Mouse (Mus musculus): ENCODE measurements around the gene Hspg2. TPM values are rescaled to one million over a fixed set of nuclear protein-coding genes. Genes with fewer than 3 reads are reported as not detected.
"Not testable (repeated sequence)": the region's sequence is repeated elsewhere in the genome, so short reads cannot be mapped to it uniquely, and the experiment has no call there.

The Hspg2 gene
- 1 to 10 TPM; 5.5 to 6.5 TPM for total RNA-seq (2021)
- long read RNA-seq, experiment 1 = 0 reads
- long read RNA-seq, experiment 2, partial matches to known transcripts = 1 of 2 reads
- long read RNA-seq, experiment 2, other reads (novel, unspliced or antisense) = 1 of 2 reads

GRCm38 (mm10) chr4:137468260-137469080, at the start of gene Hspg2:
Gene Hspg2 (plus strand): TSS chr4:137468769.
- DNase-seq (ENCODE audit: extremely low spot score in 1 of 2, low spot score in 2 of 2) = peak; percentile 78 to 79
- TF ChIP-seq CTCF (IDR thresholded peaks at IDR 0.05) = no peak
- Histone ChIP-seq H3K4me3 (peak within 1 kb of the TSS; percentile 56), H3K27ac (no peak within 1 kb of the TSS)
- intact Hi-C loops (cut with DNase I) = no loop called here

GRCm38 (mm10) chr4:137430502-137430901, 38.1 kb upstream of the Hspg2 start, which contains the start of gene Cela3b:
Gene Cela3b (minus strand): TSS chr4:137430540.
- intact Hi-C loops (cut with DNase I) = no loop called here
- Histone ChIP-seq H3K27ac (no peak within 1 kb of the TSS), H3K4me3 (no peak within 1 kb of the TSS)
- no peak for DNase-seq (ENCODE audit: extremely low spot score in 1 of 2, low spot score in 2 of 2)
- TF ChIP-seq CTCF (IDR thresholded peaks at IDR 0.05) = no peak

GRCm38 (mm10) chr4:137432700-137433550, 35.6 kb upstream of the Hspg2 start:
- H3K27ac ChIP-seq; H3K4me3 ChIP-seq; DNase-seq (ENCODE audit: extremely low spot score in 1 of 2, low spot score in 2 of 2); intact Hi-C loops (cut with DNase I): not testable (repeated sequence)

- no peak overlapping the region for H3K27ac ChIP-seq
- no peak for DNase-seq (ENCODE audit: extremely low spot score in 1 of 2, low spot score in 2 of 2)
- TF ChIP-seq CTCF (IDR thresholded peaks at IDR 0.05) = no peak
- no peak overlapping the region for H3K4me3 ChIP-seq
- intact Hi-C loops (cut with DNase I) = no loop called here
Observed at GRCm38 (mm10) chr4:137436979-137437669, 31.4 kb upstream of the Hspg2 start.

- DNase-seq (ENCODE audit: extremely low spot score in 1 of 2, low spot score in 2 of 2) = no peak
- intact Hi-C loops (cut with DNase I) = no loop called here
- Histone ChIP-seq H3K27ac (no peak overlapping the region), H3K4me3 (no peak overlapping the region)
- TF ChIP-seq CTCF (IDR thresholded peaks at IDR 0.05) = no peak
Observed at GRCm38 (mm10) chr4:137438842-137439241, 29.7 kb upstream of the Hspg2 start.

GRCm38 (mm10) chr4:137441332-137441731, 27.2 kb upstream of the Hspg2 start:
- DNase-seq (ENCODE audit: extremely low spot score in 1 of 2, low spot score in 2 of 2) = no peak
- TF ChIP-seq CTCF (IDR thresholded peaks at IDR 0.05) = no peak; the same call in 1 of the 2 replicates
- intact Hi-C loops (cut with DNase I) = loop anchor here (5.0 kb wide), 2 partner anchors 136 to 151 kb away; partner anchors contain the start of gene Usp48
- Histone ChIP-seq H3K27ac (no peak overlapping the region), H3K4me3 (no peak overlapping the region)

GRCm38 (mm10) chr4:137443625-137444024, 24.9 kb upstream of the Hspg2 start:
- no peak overlapping the region for H3K27ac ChIP-seq
- DNase-seq (ENCODE audit: extremely low spot score in 1 of 2, low spot score in 2 of 2) = peak; percentile 68 to 82
- peak; percentile 90 for TF ChIP-seq CTCF (IDR thresholded peaks at IDR 0.05)
- intact Hi-C loops (cut with DNase I) = loop anchor here (1.0 to 5.0 kb wide), 3 partner anchors 102 to 149 kb away; partner anchors contain the start of gene Usp48
- H3K4me3 ChIP-seq = no peak overlapping the region

- Histone ChIP-seq H3K27ac (no peak overlapping the region), H3K4me3 (no peak overlapping the region)
- no peak for TF ChIP-seq CTCF (IDR thresholded peaks at IDR 0.05)
- DNase-seq (ENCODE audit: extremely low spot score in 1 of 2, low spot score in 2 of 2) = no peak
- intact Hi-C loops (cut with DNase I) = no loop called here
Observed at GRCm38 (mm10) chr4:137445881-137446280, 22.7 kb upstream of the Hspg2 start.

GRCm38 (mm10) chr4:137447363-137448196, 21.0 kb upstream of the Hspg2 start:
- TF ChIP-seq CTCF (IDR thresholded peaks at IDR 0.05) = no peak
- Histone ChIP-seq H3K4me3 (no peak overlapping the region), H3K27ac (no peak overlapping the region)
- intact Hi-C loops (cut with DNase I) = no loop called here
- DNase-seq (ENCODE audit: extremely low spot score in 1 of 2, low spot score in 2 of 2) = no peak

GRCm38 (mm10) chr4:137448197-137448596, 20.4 kb upstream of the Hspg2 start:
- DNase-seq (ENCODE audit: extremely low spot score in 1 of 2, low spot score in 2 of 2) = peak; percentile 26 to 37
- Histone ChIP-seq H3K4me3 (no peak overlapping the region), H3K27ac (no peak overlapping the region)
- no peak for TF ChIP-seq CTCF (IDR thresholded peaks at IDR 0.05)
- intact Hi-C loops (cut with DNase I) = no loop called here

Data from left cerebral cortex, adult 2 months (tissue).